Mouse (Mus musculus) brain, adult 2 months (tissue): ENCODE measurements at regions not wholly inside any gene's neighbourhood (a gene's known extent, or its start where the extent isn't known, plus 50 kb on each side); places are given as distances from the start of the nearest gene placed in this dataset.
"Not testable (repeated sequence)": the region's sequence is repeated elsewhere in the genome, so short reads cannot be mapped to it uniquely, and the experiment has no call there.

Experiments
- DNase-seq: peaks from one replicate; pipeline ENCODE4 v3.0.0; 2011; ENCODE audit warnings: low read depth, low spot score

DNA sequence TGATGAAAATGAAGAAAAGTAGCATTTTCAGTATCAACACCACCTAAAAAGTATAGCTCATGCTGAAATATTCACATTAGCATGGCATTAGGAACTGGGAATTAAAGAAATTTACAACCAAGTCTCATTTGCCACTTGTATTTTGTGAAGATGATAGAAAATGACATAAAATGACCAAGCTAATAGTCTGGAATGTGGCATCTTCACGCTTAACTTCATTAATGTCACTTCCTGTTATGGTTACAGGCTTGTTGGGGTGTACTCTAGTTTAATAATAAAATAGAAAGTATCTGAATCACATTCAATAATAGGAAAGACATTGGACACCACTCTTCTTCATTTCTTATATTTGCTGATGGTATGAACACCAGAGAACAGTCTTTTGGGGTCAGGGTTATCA, 167.1 kb downstream of the Pcdh17 start:
- no peak for DNase-seq

DNA sequence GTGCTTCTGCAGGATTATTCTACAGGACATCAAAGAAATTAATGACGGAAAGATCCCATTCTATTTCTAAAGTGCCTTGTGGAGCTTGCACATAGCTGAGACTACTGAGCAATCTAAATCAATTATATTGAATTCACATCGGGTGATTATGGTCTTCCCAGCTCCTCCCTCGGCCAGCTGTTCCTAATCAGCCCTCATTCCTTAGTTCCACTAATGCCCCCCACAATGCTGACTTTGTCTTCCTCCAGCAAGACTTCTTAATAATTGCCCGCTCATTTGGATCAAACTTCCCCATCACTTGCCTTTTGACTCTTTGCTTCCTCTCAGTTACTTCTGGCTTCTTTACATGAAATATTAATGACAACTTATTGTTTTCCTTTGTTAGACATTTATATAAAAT, 169.2 kb downstream of the Pcdh17 start:
- DNase-seq: no peak

GRCm38 (mm10) chr14:84645026-84645425, 201.7 kb downstream of the Pcdh17 start:
- DNase-seq: no peak

DNA sequence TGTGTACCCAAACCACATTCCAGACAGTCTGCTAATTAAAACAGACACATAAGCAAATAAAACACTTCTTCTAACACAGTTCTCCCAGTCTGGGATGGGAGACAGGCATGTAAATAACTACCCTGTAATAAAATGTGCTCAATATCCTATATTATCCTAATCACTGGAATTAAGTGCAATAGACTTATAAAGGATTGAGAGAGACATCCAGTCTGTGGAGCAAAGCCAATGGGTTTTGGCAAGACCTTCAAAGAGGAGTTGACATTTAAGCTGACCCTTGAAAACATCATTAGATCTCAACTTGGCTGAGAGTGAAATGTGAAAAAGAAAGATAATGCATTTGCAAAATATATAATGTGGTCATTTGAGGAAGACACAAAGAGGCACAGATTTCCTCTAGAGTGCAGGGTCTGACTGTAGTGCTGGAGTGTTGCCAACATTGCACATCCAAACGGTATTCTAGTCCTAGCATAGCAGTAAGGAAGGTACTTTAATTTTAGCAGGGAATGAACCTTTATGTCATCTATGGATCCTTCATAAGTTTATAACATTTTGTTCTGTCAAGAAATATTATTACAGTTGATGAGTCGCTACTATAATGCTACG, 202.7 kb downstream of the Pcdh17 start:
- DNase-seq: peak; percentile 7

- no peak for DNase-seq
These were observed 215.9 kb downstream of the Pcdh17 start for GRCm38 (mm10) chr14:84659206-84659775.

DNA sequence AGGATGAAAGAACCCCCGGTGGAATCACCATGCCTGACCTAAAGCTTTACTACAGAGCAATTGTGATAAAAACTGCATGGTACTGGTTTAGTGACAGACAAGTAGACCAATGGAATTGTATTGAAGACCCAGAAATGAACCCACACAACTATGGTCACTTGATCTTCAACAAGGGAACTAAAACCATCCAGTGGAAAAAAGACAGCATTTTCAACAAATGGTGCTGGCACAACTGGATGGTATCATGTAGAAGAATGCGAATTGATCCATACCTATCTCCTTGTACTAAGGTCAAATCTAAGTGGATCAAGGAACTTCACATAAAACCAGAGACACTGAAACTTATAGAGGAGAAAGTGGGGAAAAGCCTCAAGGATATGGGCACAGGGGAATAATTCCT, 224.3 kb downstream of the Pcdh17 start:
- not testable (repeated sequence) for DNase-seq

DNA sequence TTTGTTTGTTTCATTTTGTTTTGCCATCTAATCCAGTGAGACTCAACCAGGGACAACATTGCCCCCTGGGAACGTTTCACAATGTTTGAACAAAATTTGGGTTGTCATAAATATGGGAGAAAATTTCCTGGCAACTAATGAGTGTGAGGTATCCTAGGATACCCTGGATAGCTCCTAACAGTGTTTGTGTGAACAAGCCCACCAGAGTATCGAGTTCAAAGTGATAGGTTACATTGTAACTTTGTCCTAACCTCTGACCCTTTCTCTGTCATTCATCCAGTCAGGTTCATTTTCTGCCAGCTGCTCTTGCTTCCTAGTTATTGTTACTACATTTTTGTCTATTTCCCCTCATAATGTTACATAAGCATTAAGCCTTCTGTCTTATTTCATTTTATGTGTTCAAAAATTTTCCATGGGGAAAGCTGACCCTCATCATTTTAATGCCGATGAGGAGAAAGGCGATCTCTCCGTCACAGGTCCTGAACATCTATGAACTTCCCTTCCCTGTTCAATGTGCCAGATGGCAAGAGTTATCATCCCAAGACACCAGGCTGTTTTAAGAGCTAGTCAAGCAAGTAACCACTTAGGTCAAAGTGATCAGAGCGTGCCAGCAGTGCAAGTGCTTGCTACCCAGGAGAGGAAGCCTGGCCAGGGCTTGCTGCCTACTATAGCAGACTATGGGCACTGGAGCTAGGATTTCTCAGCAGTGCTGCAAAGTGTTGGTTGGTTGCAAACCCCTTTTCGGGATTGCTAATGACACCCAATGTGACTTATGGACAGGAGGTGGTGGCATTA, 228.5 kb downstream of the Pcdh17 start:
- DNase-seq: no peak

DNA sequence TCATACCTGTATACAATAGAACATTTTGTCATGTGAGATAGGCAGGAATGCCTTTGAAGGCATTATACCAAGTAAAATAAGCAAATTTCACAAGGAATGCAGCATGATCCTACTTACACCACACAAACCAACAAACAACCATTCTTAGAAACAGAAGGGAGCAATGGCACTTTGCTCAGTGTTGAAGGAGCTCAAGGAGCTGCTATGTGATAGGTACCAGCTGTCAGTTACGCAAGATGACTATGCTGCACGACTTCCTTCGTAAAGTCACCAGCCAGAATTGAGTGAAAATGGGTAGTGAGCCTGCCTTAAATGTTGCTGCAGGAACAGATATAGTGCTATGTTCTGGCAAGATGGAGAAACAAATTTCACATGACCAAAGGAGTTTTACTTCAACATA, 243.5 kb downstream of the Pcdh17 start:
- DNase-seq: no peak

GRCm38 (mm10) chr14:84690810-84691209, 247.4 kb downstream of the Pcdh17 start:
- no peak for DNase-seq
